Mouse (Mus musculus) hindbrain, embryonic 10.5 days (tissue): ENCODE results near the gene Tmem30b. TPM values are rescaled to one million over a fixed set of nuclear protein-coding genes. Genes with fewer than 3 reads are reported as not detected.
A peak's percentile ranks its signal among the peaks of the same experiment; 100 is the strongest.
"Not testable (repeated sequence)": the region's sequence is repeated elsewhere in the genome, so short reads cannot be mapped to it uniquely, and the experiment has no call there.

Experiments
- DNase-seq: peaks from one replicate; pipeline ENCODE4 v3.0.0-alpha.2; 2017; ENCODE audit warnings: low spot score
- H3K27ac ChIP-seq: fragments of 300-500 bp; sonication (generic); 2 replicates; pipeline ENCODE4 v1.5.1; 2016; ENCODE audit warnings: mild to moderate bottlenecking, moderate library complexity
- H3K27me3 ChIP-seq: fragments of 300-500 bp; sonication (generic); 2 replicates; pipeline ENCODE4 v1.6.1; 2016; ENCODE audit warnings: mild to moderate bottlenecking; ENCODE audit not compliant: poor library complexity, insufficient read depth, severe bottlenecking
- H3K36me3 ChIP-seq: fragments of 300-500 bp; sonication (generic); 2 replicates; pipeline ENCODE4 v1.6.1; 2016; ENCODE audit warnings: mild to moderate bottlenecking, moderate library complexity
- H3K4me1 ChIP-seq: fragments of 300-500 bp; sonication (generic); replicated peaks from 2 replicates; pipeline ENCODE4 v1.6.1; 2016; ENCODE audit warnings: mild to moderate bottlenecking
- H3K4me3 ChIP-seq: fragments of 300-500 bp; sonication (generic); 2 replicates; pipeline ENCODE4 v1.5.1; 2016; ENCODE audit warnings: mild to moderate bottlenecking, moderate library complexity
- H3K9me3 ChIP-seq: fragments of 300-500 bp; sonication (generic); 2 replicates; pipeline ENCODE4 v1.6.1; 2016; ENCODE audit warnings: mild to moderate bottlenecking, moderate library complexity
- WGBS: fragments of 180-500 bp; shearing (Covaris S2); methylation state at CpG from one replicate; pipeline ENCODE4 v1.1.7; 2016; 5-methylcytosine and 5-hydroxymethylcytosine counted together
- polyA plus RNA-seq: library from polyadenylated mRNA; unstranded; fragments of >200 nt; fragmentation: Nextera tagmentation; extraction: Ambion mirVana; gene quantifications from 2 replicates; pipeline ENCODE4 v1.2.1, GENCODE M21; 2016

The Tmem30b gene
- polyA plus RNA-seq, 1 experiment from 2014 or later: 3.9 TPM

DNA sequence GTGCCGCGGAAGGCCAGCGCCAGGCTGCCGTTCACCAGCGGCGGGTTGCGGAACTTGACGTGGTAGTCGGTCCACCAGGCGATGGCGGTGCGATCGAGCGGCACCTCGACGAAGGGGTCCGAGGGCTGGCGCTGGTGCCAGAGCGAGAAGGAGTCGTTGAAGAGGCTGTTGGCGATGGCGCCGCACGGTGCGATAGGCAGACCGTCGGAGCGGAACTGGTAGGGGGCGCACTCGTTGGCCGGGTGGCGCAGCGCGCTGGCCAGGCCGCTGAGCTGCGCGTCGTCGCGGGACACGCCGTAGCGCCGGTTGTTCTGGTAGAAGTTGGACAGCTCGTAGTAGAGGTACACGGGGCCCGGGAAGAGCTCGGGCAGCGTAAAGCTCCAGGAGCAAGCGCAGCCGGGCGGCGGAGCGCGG lies 513 bp downstream of the Tmem30b start:
- H3K4me1 ChIP-seq: peaks cover 34% of the 10 kb centered on the region
- peaks cover 95% of the 10 kb centered on the region for H3K27me3 ChIP-seq
- 2% methylated on average over 55 of the region's 55 CpGs for WGBS
- no peaks in the 10 kb centered on the region for H3K36me3 ChIP-seq
- H3K4me3 ChIP-seq: peak overlapping the region; percentile 56
- peak; percentile 67 for DNase-seq
- H3K9me3 ChIP-seq: no peaks in the 10 kb centered on the region
- H3K27ac ChIP-seq: peak overlapping the region; percentile 75

DNA sequence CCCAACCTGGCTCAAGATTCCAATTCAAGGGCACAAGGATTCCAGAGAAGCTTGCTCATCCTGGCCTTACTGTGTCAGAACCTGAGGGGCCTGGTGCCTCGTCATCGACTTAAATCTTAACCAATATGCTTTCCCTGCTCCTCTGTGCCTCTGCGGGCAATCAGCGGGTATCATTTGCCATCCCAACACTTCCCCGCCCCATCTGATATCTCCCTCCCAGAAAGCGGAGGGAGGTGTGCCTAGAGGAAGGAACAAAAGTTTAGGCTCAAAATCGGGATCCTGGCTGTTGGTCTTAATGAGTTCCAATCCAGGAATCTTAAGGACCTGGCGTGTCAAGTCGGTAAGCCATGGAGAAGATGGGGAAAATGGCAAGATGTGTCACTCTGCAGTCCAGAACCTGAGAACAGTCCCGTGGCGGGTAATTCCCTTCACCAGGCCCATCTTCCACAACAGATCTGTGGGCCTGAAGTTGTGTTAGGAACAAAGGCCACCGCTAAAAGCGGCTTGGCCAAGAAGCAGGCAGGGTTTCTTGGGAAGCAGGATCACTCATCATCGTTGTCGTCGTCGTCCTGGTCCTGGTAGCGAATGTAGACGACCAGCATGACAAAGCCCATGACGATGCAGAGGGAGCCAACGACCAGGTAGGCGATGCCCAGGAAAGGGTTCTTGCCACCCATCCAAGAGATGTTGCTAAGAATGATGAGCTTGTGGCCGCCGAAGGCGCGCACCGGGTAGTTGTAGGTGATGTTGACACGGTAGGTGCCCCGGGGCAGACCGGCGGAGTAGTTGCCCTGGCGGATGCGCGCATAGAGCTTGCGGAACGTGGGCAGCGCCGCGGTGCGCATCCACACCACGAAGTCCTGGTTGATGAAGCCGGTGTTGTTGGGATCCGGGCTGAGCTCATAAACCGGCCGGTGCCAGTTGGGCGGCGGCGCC lies 1.2 kb downstream of the Tmem30b start:
- H3K9me3 ChIP-seq: no peaks in the 10 kb centered on the region
- WGBS: 15% methylated on average over 48 of the region's 48 CpGs
- peak overlapping the region; percentile 56 for H3K4me3 ChIP-seq
- DNase-seq: no peak
- H3K4me1 ChIP-seq: peaks cover 34% of the 10 kb centered on the region
- no peaks in the 10 kb centered on the region for H3K36me3 ChIP-seq
- H3K27ac ChIP-seq: peak overlapping the region; percentile 75
- peaks cover 90% of the 10 kb centered on the region for H3K27me3 ChIP-seq

DNA sequence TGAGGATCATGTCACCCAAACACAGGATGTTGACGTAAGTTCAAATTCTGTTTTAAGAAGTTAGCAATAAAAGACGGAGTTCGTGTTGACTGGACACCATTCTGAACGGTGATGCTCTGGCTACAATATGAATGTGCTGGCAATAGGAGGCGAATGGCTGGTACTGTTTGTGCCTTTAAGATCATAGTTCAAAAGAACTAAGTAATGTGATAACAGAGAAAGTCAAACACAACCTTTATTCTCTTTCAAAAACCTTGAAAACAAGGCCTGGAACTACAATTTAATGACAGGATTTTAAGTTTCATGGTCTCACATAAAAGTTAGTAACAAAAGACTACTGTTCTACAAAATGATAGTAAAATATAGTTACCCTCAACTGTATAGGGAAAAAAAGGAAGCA lies 3.0 kb downstream of the Tmem30b start:
- Histone ChIP-seq H3K4me1 (peaks cover 28% of the 10 kb centered on the region), H3K27me3 (peaks cover 80% of the 10 kb centered on the region)
- WGBS: 87% methylated on average over 5 of the region's 5 CpGs

DNA sequence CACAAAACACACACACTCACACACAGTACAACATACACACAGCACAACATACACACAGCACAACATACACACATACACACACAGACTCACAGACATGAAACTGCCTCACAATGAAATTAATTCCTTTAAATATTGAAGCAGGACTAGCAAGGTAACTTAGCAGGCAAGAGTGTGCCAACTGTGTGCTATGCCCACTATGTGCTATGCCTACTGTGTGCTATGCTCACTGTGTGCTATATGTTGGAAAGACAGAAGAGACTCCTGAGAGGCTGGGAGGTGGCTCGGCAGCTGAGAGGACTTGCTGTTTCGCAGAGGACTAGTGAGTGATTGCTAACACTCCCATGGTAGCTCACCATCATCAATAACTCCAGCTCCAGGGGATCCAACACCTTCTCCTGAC lies 5.8 kb downstream of the Tmem30b start:
- 84% methylated on average over 2 of the region's 2 CpGs for WGBS

More for the DNA sequence above, 3.0 kb downstream of the Tmem30b start:
- H3K9me3 ChIP-seq: no peaks in the 10 kb centered on the region
- H3K36me3 ChIP-seq: no peaks in the 10 kb centered on the region
- no peak overlapping the region for H3K27ac ChIP-seq
- DNase-seq: no peak
- no peak overlapping the region for H3K4me3 ChIP-seq

DNA sequence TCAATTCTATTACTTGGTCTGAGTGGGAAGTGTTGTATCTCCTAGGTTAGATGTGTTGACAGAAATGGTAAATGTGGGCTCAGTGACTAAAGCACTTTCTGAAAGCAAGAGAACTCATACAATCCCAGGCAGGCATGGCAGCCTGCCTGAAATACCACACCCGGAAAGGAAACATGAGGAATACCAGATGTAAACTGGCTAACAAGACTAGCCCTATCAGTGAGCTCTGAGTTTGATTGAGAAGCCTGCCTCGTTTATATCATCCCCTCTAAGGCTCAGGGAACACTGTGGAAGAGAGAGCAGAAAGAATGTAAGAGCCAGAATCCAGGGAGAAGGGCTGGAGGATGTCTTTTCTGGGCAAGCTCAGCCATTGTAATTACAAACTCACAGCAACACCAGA lies 7.0 kb downstream of the Tmem30b start:
- no peak for DNase-seq
- Histone ChIP-seq H3K4me3 (0 out of 2 replicates have a peak overlapping the region, but pooled peaks have one; percentile 18), H3K36me3 (no peaks in the 10 kb centered on the region), H3K4me1 (peaks cover 17% of the 10 kb centered on the region), H3K27me3 (peaks cover 39% of the 10 kb centered on the region), H3K9me3 (no peaks in the 10 kb centered on the region), H3K27ac (no peak overlapping the region)
- 37% methylated on average over 2 of the region's 2 CpGs for WGBS

More for the DNA sequence above, 5.8 kb downstream of the Tmem30b start:
- H3K4me1 ChIP-seq: peaks cover 24% of the 10 kb centered on the region
- H3K9me3 ChIP-seq: no peaks in the 10 kb centered on the region
- DNase-seq: no peak
- no peaks in the 10 kb centered on the region for H3K36me3 ChIP-seq
- peaks cover 52% of the 10 kb centered on the region for H3K27me3 ChIP-seq
- no peak overlapping the region for H3K4me3 ChIP-seq
- no peak overlapping the region for H3K27ac ChIP-seq

DNA sequence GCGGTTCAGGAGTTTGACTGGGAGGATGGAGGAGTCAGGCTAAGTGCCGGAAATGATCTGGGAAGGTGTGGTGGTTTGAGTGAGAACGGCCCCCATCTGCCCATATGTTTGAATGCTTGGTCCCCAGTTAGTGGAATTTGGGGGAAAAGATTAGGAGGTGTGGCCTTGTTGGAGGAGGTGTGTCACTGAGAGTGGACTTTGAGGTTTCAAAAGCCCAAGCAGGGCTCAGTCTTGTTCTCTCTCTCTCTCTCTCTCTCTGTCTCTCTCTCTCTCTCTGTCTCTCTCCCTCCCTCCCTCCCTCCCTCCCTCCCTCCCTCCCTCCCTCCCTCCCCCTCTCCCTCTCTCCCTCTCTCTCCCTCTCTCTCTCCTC lies 8.1 kb downstream of the Tmem30b start:
- not testable (repeated sequence) for DNase-seq
- H3K4me3 ChIP-seq: peak overlapping the region; percentile 20; the same call in 1 of the 2 replicates

DNA sequence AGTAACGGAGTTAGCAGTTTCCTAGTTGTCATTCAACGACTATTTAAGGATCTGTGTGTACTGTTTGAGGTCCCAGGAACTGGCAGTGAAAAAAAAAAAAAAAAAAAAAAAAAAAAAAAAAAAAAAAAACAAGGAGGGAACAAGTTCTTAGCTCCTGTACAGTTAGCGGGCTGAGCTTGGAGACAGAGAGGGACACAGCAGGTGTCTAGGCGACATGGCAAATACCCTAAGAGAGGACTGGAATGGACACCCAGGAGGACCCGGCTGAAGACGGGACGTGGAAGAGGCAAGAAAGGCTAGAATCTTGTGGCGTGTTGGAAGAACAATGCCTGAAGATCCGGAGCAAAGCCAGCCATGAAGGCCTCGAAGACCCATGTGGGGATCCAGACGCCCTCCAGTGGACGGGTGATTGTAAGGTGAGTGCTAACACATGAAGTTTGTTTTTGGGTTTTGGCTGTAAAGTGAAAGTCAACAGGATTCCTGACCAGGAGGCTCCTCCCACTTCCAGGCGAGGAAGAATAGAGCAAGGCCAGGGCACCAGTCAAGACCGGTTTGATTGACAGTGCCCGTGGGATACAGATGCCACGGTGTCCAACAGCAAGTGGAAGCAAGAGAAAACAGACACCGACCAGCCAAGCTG lies 8.6 kb downstream of the Tmem30b start:
- Histone ChIP-seq H3K9me3 (no peaks in the 10 kb centered on the region), H3K27ac (0 out of 2 replicates have a peak overlapping the region, but pooled peaks have one; percentile 45), H3K27me3 (peaks cover 24% of the 10 kb centered on the region), H3K36me3 (no peaks in the 10 kb centered on the region), H3K4me3 (peak overlapping the region; percentile 20), H3K4me1 (peaks cover 17% of the 10 kb centered on the region)
- 28% methylated on average over 17 of the region's 17 CpGs for WGBS
- peak; percentile 48 for DNase-seq

More for the DNA sequence above, 8.1 kb downstream of the Tmem30b start:
- H3K27ac ChIP-seq, H3K9me3 ChIP-seq, H3K36me3 ChIP-seq: not testable (repeated sequence)
- peaks cover 29% of the 10 kb centered on the region for H3K27me3 ChIP-seq
- peaks cover 17% of the 10 kb centered on the region for H3K4me1 ChIP-seq
- 62% methylated on average over 3 of the region's 3 CpGs for WGBS

DNA sequence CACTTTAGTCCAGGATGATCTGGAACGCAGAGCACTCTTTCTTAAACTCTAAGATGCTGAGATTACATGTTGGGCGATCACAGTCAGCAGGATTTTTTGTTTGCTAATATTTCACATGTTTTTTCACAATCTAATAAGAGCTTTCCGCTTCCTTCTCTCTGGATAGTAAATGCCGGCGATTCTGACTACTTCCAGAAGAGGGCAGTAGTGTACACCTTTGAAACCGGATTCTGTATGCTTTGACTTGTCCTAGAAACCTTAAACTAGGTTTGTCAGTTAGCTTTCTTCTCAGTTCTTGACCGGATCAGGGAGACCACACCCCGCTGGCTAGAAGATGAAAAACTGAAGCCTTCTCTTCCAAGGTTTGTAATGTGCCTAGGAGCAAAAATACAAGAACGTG lies 11.6 kb downstream of the Tmem30b start:
- no peaks in the 10 kb centered on the region for H3K9me3 ChIP-seq
- no peaks in the 10 kb centered on the region for H3K36me3 ChIP-seq
- H3K4me3 ChIP-seq: no peak overlapping the region
- no peak overlapping the region for H3K27ac ChIP-seq
- DNase-seq: peak; percentile 71
- H3K4me1 ChIP-seq: peaks cover 16% of the 10 kb centered on the region
- 17% methylated on average over 9 of the region's 9 CpGs for WGBS
- H3K27me3 ChIP-seq: 0 out of 2 replicates have a peak, but pooled peaks cover 6% of the 10 kb centered on the region

DNA sequence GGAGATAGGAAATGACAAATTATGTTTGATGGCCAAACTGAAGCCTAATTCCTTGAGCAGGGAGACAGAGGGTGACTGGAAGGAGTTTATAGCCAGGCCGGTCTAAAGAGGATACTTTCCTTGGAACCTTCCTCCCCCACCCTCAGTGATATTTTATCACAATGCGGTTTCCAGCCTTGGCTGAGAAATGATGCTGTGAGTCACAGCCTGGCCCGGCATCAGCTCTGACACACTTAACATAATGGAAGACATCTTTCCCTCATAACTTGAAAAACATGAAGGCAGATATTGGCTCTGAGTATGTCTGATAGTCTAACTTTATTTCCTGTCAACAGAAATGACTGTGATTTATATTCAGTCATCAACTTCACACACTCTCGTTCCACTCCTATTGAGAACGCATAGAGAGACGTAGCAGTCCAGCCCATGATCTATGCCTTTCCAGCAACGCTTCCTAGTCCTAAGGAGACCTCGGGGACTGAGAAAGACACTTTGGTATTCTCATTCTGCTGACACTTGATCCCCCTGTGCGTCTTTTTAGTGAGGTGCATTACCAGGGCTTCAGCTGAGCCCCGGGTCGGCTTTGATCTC lies 14.2 kb downstream of the Tmem30b start:
- H3K27me3 ChIP-seq: no peaks in the 10 kb centered on the region
- peaks cover 25% of the 10 kb centered on the region for H3K4me1 ChIP-seq
- no peak for DNase-seq
- H3K27ac ChIP-seq: no peak overlapping the region
- H3K4me3 ChIP-seq: no peak overlapping the region
- H3K9me3 ChIP-seq: no peaks in the 10 kb centered on the region
- 85% methylated on average over 11 of the region's 11 CpGs for WGBS
- H3K36me3 ChIP-seq: no peaks in the 10 kb centered on the region

DNA sequence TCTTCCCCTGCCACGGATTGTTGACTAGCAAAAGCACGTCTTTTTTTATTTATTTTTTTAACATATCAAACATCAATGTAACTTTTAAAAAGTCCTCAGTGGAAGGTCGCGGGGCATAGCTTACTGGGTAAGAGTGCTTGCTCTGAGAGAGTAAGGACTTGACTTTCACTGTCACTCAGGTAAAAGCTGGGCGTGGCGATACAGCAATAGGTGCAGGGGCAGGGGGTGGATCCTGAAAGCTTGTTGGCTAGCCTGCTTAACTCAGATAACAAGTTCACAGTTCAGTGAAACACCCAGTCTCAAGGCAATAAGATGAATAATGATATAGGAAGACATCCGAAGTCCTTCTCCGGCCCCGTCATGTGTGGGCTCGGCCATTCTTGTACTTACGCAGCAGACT lies 16.6 kb downstream of the Tmem30b start:
- Histone ChIP-seq H3K4me3 (no peak overlapping the region), H3K36me3 (no peaks in the 10 kb centered on the region), H3K4me1 (peaks cover 31% of the 10 kb centered on the region), H3K27me3 (no peaks in the 10 kb centered on the region), H3K9me3 (no peaks in the 10 kb centered on the region), H3K27ac (no peak overlapping the region)
- WGBS: 74% methylated on average over 11 of the region's 11 CpGs
- no peak for DNase-seq

DNA sequence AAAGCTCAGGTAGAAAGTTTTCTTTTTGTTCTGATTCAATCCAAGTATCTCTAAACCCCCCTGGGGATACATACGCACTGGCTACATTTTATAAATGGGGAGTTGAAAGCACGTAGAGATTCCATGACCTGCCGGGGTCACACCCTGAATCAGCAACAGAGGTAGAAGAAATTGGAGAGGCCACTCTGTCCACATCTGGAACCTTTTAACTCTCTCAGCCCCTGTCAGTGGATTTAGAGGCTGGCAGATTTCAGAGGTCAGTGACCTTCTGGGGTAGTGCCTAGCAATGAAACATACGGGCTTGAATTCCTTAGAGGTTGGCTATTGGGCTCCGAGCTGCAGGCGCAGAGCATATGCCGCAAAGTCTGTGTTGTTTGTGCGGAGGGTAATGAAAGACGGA lies 17.1 kb downstream of the Tmem30b start:
- 43% methylated on average over 9 of the region's 9 CpGs for WGBS
- no peaks in the 10 kb centered on the region for H3K9me3 ChIP-seq
- H3K27me3 ChIP-seq: no peaks in the 10 kb centered on the region
- peaks cover 31% of the 10 kb centered on the region for H3K4me1 ChIP-seq
- no peaks in the 10 kb centered on the region for H3K36me3 ChIP-seq
- peak; percentile 73 for DNase-seq
- no peak overlapping the region for H3K4me3 ChIP-seq
- H3K27ac ChIP-seq: no peak overlapping the region

DNA sequence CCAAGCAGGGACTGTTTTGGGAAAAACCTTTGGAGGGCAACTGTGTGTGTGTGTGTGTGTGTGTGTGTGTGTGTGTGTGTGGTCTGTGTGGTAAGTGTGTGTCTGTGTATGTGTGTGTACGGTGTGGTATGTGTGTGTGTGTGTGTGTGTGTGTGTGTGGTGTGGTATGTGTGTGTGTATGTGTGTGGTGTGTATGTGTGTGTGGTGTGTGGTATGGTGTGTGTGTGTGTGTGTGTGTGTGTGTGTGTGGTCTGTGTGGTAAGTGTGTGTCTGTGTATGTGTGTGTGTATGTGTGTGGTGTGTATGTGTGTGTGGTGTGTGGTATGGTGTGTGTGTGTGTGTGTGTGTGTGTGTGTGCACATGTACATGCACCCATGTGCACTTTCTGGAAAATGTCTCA lies 18.1 kb downstream of the Tmem30b start:
- not testable (repeated sequence) for H3K4me3 ChIP-seq, H3K9me3 ChIP-seq, H3K27ac ChIP-seq, H3K27me3 ChIP-seq, H3K36me3 ChIP-seq, DNase-seq
- H3K4me1 ChIP-seq: peaks cover 31% of the 10 kb centered on the region
- 100% methylated on average over 1 of the region's 1 CpGs for WGBS
